Mouse (Mus musculus) urinary bladder, postnatal 4 days (tissue): ENCODE measurements around the gene Ankrd55.
"Not testable (repeated sequence)": the region's sequence is repeated elsewhere in the genome, so short reads cannot be mapped to it uniquely, and the experiment has no call there.

Experiments used
- DNase-seq, 2 experiments: peaks; one replicate each; pipeline ENCODE4 v3.0.0; 2021 to 2022; ENCODE audit warnings: low spot score in 2 of 2

The Ankrd55 gene

GRCm38 (mm10) chr13:112293092-112293491, 4.8 kb downstream of the Ankrd55 start:
- DNase-seq, result no peak

- no peak for DNase-seq
Observed at GRCm38 (mm10) chr13:112294446-112294845, 6.2 kb downstream of the Ankrd55 start.

- DNase-seq, result no peak
Observed at GRCm38 (mm10) chr13:112297781-112298180, 9.5 kb downstream of the Ankrd55 start.

- no peak for DNase-seq
Observed at GRCm38 (mm10) chr13:112303429-112303828, 15.2 kb downstream of the Ankrd55 start.

- DNase-seq, result no peak
Observed at GRCm38 (mm10) chr13:112308672-112309071, 20.4 kb downstream of the Ankrd55 start.

GRCm38 (mm10) chr13:112311611-112312010, 23.4 kb downstream of the Ankrd55 start:
- not testable (repeated sequence) for DNase-seq

GRCm38 (mm10) chr13:112315442-112315841, 27.2 kb downstream of the Ankrd55 start:
- DNase-seq, result no peak

GRCm38 (mm10) chr13:112316622-112317482, 28.6 kb downstream of the Ankrd55 start:
- DNase-seq, result no peak

GRCm38 (mm10) chr13:112318124-112318523, 29.9 kb downstream of the Ankrd55 start:
- no peak for DNase-seq

GRCm38 (mm10) chr13:112323591-112324266, 35.5 kb downstream of the Ankrd55 start:
- no peak for DNase-seq

GRCm38 (mm10) chr13:112325126-112325525, 36.9 kb downstream of the Ankrd55 start:
- no peak for DNase-seq

- no peak for DNase-seq
Observed at GRCm38 (mm10) chr13:112326403-112326802, 38.2 kb downstream of the Ankrd55 start.

GRCm38 (mm10) chr13:112326977-112327376, 38.7 kb downstream of the Ankrd55 start:
- DNase-seq, result no peak

GRCm38 (mm10) chr13:112327511-112327910, 39.3 kb downstream of the Ankrd55 start:
- DNase-seq, result no peak

- no peak for DNase-seq
Observed at GRCm38 (mm10) chr13:112330257-112330656, 42.0 kb downstream of the Ankrd55 start.

- peak in 1 of 2 experiments; percentile 26 for DNase-seq
Observed at GRCm38 (mm10) chr13:112330919-112331681, 42.8 kb downstream of the Ankrd55 start.

GRCm38 (mm10) chr13:112331682-112332061, 43.4 kb downstream of the Ankrd55 start:
- no peak for DNase-seq

- DNase-seq, result no peak
Observed at GRCm38 (mm10) chr13:112335531-112335930, 47.3 kb downstream of the Ankrd55 start.

GRCm38 (mm10) chr13:112337146-112337545, 48.9 kb downstream of the Ankrd55 start:
- DNase-seq, result no peak

- DNase-seq, result peak in 1 of 2 experiments; percentile 36
Observed at GRCm38 (mm10) chr13:112340205-112340604, 52.0 kb downstream of the Ankrd55 start.

GRCm38 (mm10) chr13:112340761-112341160, 52.5 kb downstream of the Ankrd55 start:
- no peak for DNase-seq

- DNase-seq, result no peak
Observed at GRCm38 (mm10) chr13:112342971-112343627, 54.8 kb downstream of the Ankrd55 start.
